Mouse (Mus musculus) E14TG2a.4 (cell line): ENCODE measurements around the gene Ugt1a2.
"Not testable (repeated sequence)": the region's sequence is repeated elsewhere in the genome, so short reads cannot be mapped to it uniquely, and the experiment has no call there.

Source experiments
- H3K27me3 ChIP-seq: 2 replicates; pipeline ENCODE4 v1.6.1; 2014; ENCODE audit warnings: low read length, control low read depth; ENCODE audit not compliant: insufficient read depth
- H3K36me3 ChIP-seq: 2 replicates; pipeline ENCODE4 v1.6.1; 2014; ENCODE audit warnings: low read length, control low read depth; ENCODE audit not compliant: insufficient read depth
- H3K4me1 ChIP-seq: replicated peaks from 2 replicates; pipeline ENCODE4 v1.6.1; 2014; ENCODE audit warnings: low read depth, low read length, control low read depth
- H3K4me3 ChIP-seq: replicated peaks from 2 replicates; pipeline ENCODE4 v1.5.1; 2014; ENCODE audit warnings: mild to moderate bottlenecking, low read length
- H3K9me3 ChIP-seq: 2 replicates; pipeline ENCODE4 v1.6.1; 2014; ENCODE audit warnings: low read length, control low read depth
- CTCF ChIP-seq: conservative IDR thresholded peaks from 2 replicates; pipeline ENCODE4 v1.5.1; 2014; ENCODE audit warnings: low read length
- NANOG ChIP-seq: IDR thresholded peaks from 2 replicates; pipeline ENCODE4 v1.6.1; 2014; ENCODE audit warnings: borderline replicate concordance, low read length, mixed read lengths
- POU5F1 ChIP-seq: IDR thresholded peaks from 2 replicates; pipeline ENCODE4 v1.6.1; 2014; ENCODE audit warnings: low read length, borderline replicate concordance

The Ugt1a2 gene

DNA sequence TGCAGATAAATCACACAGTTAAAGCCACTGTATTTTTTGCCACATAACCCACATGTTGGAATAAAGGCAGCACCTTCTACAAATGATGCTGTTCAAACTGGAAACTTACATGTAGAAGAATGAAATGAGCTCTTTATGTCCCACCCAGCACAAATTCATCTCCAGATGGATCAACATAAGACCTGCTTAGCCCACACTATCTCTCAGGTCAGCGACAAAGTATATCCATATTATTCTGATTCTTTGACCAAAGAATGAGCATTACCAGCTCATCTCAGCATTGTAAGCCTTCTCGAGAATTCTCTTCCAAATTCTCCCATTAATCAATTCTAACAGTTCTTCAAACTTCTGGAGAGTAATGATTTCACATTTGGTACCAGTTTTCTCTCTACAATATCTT, 21.8 kb downstream of the Ugt1a2 start:
- TF ChIP-seq CTCF: no peak
- no peak for TF ChIP-seq POU5F1
- TF ChIP-seq NANOG: no peak
- Histone ChIP-seq H3K36me3 (no peaks in the 10 kb centered on the region), H3K9me3 (peaks cover 5% of the 10 kb centered on the region), H3K4me1 (no peaks in the 10 kb centered on the region), H3K27me3 (no peaks in the 10 kb centered on the region), H3K4me3 (no peak overlapping the region)

DNA sequence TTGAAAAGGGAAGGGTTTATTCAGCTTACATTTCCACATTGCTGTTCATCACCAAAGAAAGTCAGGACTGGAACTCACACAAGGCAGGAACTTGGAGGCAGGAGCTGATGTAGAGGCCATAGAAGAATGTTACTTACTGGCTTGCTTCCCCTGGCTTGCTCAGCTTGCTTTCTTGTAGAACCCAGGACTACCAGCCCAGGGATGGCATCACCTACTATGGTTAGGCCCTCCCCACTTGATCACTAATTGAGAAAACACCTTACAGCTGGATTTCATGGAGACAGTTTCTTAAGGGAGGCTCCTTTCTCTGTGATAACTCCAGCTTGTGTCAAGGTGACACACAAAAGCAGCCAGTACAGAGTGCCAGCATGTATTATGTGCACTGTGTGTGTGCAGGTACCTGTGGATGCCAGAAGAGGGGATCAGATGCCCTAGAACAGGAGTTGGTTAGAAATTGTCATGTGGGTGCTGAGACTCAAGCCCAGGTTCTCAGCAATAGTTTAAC, 22.7 kb downstream of the Ugt1a2 start:
- not testable (repeated sequence) for H3K4me1 ChIP-seq, H3K4me3 ChIP-seq, H3K36me3 ChIP-seq

GRCm38 (mm10) chr1:88223591-88223990, 23.2 kb downstream of the Ugt1a2 start:
- Histone ChIP-seq H3K4me3 (no peak overlapping the region), H3K9me3 (no peaks in the 10 kb centered on the region), H3K4me1 (no peaks in the 10 kb centered on the region), H3K27me3 (no peaks in the 10 kb centered on the region), H3K36me3 (no peaks in the 10 kb centered on the region)
- TF ChIP-seq POU5F1 (no peak), NANOG (no peak), CTCF (no peak)

More for the DNA sequence above, 22.7 kb downstream of the Ugt1a2 start:
- not testable (repeated sequence) for H3K9me3 ChIP-seq, H3K27me3 ChIP-seq

GRCm38 (mm10) chr1:88224029-88224776, 23.8 kb downstream of the Ugt1a2 start:
- Histone ChIP-seq H3K36me3 (no peaks in the 10 kb centered on the region), H3K27me3 (no peaks in the 10 kb centered on the region), H3K9me3 (no peaks in the 10 kb centered on the region), H3K4me1 (no peaks in the 10 kb centered on the region), H3K4me3 (no peak overlapping the region)
- TF ChIP-seq POU5F1: no peak
- no peak for TF ChIP-seq NANOG
- no peak for TF ChIP-seq CTCF

GRCm38 (mm10) chr1:88225301-88225700, 24.9 kb downstream of the Ugt1a2 start:
- H3K27me3 ChIP-seq, H3K4me3 ChIP-seq, H3K4me1 ChIP-seq, H3K36me3 ChIP-seq, H3K9me3 ChIP-seq: not testable (repeated sequence)

- 0 out of 2 replicates have a peak, but pooled peaks cover 3% of the 10 kb centered on the region for H3K27me3 ChIP-seq
- TF ChIP-seq NANOG (no peak), POU5F1 (no peak), CTCF (no peak)
- 0 out of 2 replicates have a peak, but pooled peaks cover 6% of the 10 kb centered on the region for H3K9me3 ChIP-seq
- H3K4me3 ChIP-seq: no peak overlapping the region
- no peaks in the 10 kb centered on the region for H3K4me1 ChIP-seq
- H3K36me3 ChIP-seq: no peaks in the 10 kb centered on the region
Measured at GRCm38 (mm10) chr1:88225741-88226140, 25.3 kb downstream of the Ugt1a2 start.

DNA sequence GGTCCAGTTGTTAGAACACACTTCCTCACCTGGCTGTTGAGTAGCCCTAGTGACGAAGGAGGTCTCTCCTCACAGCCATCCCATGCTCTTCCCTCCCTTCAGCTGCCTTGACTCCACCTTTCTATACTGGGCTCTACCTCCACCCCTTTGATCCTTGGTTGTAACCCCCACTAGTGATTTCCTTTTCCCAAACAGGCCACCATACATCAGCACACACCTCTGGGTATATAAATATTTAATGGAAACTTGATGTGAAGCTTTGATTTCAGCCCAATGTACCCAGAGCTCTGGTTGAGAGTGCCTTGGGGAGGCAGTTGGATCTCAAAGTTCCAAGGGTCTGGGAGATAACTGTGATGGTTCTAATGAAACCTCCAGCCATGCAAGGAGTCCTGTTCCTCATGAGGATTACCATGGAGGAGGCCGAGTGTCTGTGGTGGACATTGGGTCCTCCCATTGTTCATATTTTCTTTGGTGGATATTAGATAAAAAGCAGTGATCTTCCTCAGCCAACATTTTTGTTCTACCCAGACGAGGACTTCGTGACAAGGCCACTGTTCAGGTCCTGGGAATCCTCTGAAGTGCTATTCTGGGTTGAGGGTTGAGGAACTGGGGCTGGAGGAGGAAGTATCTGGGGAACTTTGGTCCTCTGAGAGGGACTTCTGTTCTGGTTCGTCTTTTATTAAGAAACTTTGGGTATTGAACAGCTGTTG, 26.4 kb downstream of the Ugt1a2 start, which contains the start of gene Mroh2a:
Gene Mroh2a (plus strand): TSS at position 317 of the 710 bp plus-strand sequence.
- no peak for TF ChIP-seq POU5F1
- no peak for TF ChIP-seq NANOG
- no peak for TF ChIP-seq CTCF
- Histone ChIP-seq H3K36me3 (no peaks in the 10 kb centered on the region), H3K9me3 (peaks cover 8% of the 10 kb centered on the region; the same call in 1 of the 2 replicates), H3K4me1 (no peaks in the 10 kb centered on the region), H3K4me3 (no peak within 1 kb of the TSS), H3K27me3 (0 out of 2 replicates have a peak, but pooled peaks cover 7% of the 10 kb centered on the region)

DNA sequence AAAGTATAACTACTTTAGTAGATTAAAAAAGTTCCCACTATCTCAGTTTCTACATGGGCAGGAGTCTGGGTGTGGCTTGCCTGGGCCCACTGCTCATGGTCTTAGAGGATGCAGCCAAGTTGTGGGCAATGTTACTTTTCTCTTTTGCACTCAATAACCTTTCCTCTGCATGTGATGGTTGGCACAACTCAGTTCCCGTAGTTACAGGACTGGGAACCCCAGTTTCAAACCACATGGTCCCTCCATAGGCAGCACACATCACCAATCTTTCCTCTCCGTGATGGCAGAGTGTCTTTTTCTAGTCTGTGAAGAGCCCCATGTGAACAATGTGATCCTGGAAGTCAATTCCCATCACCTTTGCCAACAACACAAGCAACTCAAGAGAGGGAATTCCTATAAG, 27.1 kb downstream of the Ugt1a2 start:
- H3K36me3 ChIP-seq: no peaks in the 10 kb centered on the region
- TF ChIP-seq CTCF (no peak), POU5F1 (no peak), NANOG (no peak)
- peaks cover 12% of the 10 kb centered on the region; the same call in 1 of the 2 replicates for H3K9me3 ChIP-seq
- 0 out of 2 replicates have a peak, but pooled peaks cover 10% of the 10 kb centered on the region for H3K27me3 ChIP-seq
- no peaks in the 10 kb centered on the region for H3K4me1 ChIP-seq
- H3K4me3 ChIP-seq: no peak overlapping the region
